Mouse (Mus musculus) MEL (cell line): ENCODE data around the gene Sez6l2. TPM values are rescaled to one million over a fixed set of nuclear protein-coding genes. Genes with fewer than 3 reads are reported as not detected.

Experiments
- DNase-seq: peaks from one replicate; pipeline ENCODE4 v3.0.0; 2011; ENCODE audit warnings: low read depth, low spot score
- H3K27ac ChIP-seq: 2 replicates; pipeline ENCODE4 v1.5.1; 2012; ENCODE audit warnings: low read depth, mild to moderate bottlenecking, control low read depth, low read length, moderate library complexity; ENCODE audit not compliant: control insufficient read depth
- H3K27me3 ChIP-seq, 2 experiments: fragments of 150-350 bp in 1 of 2; sonication (generic) in 1 of 2; 2 replicates each; pipeline ENCODE4 v1.6.1; 2012; ENCODE audit warnings: low read length in 2 of 2, mild to moderate bottlenecking in 2 of 2, improper control_type of control experiment in 1 of 2, moderate library complexity in 1 of 2; ENCODE audit not compliant: insufficient read depth in 2 of 2, control insufficient read depth in 1 of 2
- H3K36me3 ChIP-seq, 2 experiments: 2 replicates each; pipeline ENCODE4 v1.6.1; 2012 to 2014; ENCODE audit warnings: low read length in 2 of 2, improper control_type of control experiment in 1 of 2, inconsistent platforms in 1 of 2, mild to moderate bottlenecking in 1 of 2; ENCODE audit not compliant: insufficient read depth in 2 of 2, control insufficient read depth in 1 of 2
- H3K4me1 ChIP-seq, 2 experiments: fragments of 150-350 bp in 1 of 2; sonication (generic) in 1 of 2; 2 replicates each; pipeline ENCODE4 v1.6.1; 2012; ENCODE audit warnings: low read length in 2 of 2, improper control_type of control experiment in 1 of 2, mild to moderate bottlenecking in 1 of 2; ENCODE audit not compliant: insufficient read depth in 2 of 2, control insufficient read depth in 1 of 2
- H3K4me3 ChIP-seq, 2 experiments: fragments of 150-350 bp in 1 of 2; sonication (generic) in 1 of 2; 2 replicates each; pipeline ENCODE4 v1.5.1; 2012; ENCODE audit warnings: low read depth in 2 of 2, low read length in 2 of 2, mild to moderate bottlenecking in 2 of 2, moderate library complexity in 2 of 2, control low read depth in 1 of 2, improper control_type of control experiment in 1 of 2; ENCODE audit not compliant: control insufficient read depth in 1 of 2, insufficient read depth in 1 of 2
- H3K79me2 ChIP-seq: 2 replicates; pipeline ENCODE4 v1.6.1; 2012; ENCODE audit warnings: mild to moderate bottlenecking, low read length, moderate library complexity; ENCODE audit not compliant: control insufficient read depth, poor library complexity, insufficient read depth
- H3K9ac ChIP-seq: 2 replicates; pipeline ENCODE4 v1.6.1; 2012; ENCODE audit warnings: low read depth, mild to moderate bottlenecking, control low read depth, low read length, moderate library complexity; ENCODE audit not compliant: control insufficient read depth, poor library complexity, severe bottlenecking
- H3K9me3 ChIP-seq: fragments of 150-350 bp; sonication (generic); replicated peaks from 2 replicates; pipeline ENCODE4 v1.6.1; 2012; ENCODE audit warnings: mild to moderate bottlenecking, low read length, improper control_type of control experiment, moderate library complexity; ENCODE audit not compliant: insufficient read depth
- BHLHE40 ChIP-seq: IDR thresholded peaks from 2 replicates; pipeline ENCODE4 v1.6.1; 2012; ENCODE audit warnings: low read depth, mild to moderate bottlenecking, inconsistent platforms, low read length, improper control_type of control experiment, borderline replicate concordance
- CHD1 ChIP-seq: IDR thresholded peaks from 2 replicates; pipeline ENCODE4 v1.6.1; 2012; ENCODE audit warnings: low read depth, mild to moderate bottlenecking, inconsistent platforms, low read length, improper control_type of control experiment
- CTCF ChIP-seq, 3 experiments: IDR thresholded peaks in 2 of 3; conservative IDR thresholded peaks in 1 of 3; 2 replicates each; pipeline ENCODE4 v1.5.1; 2011 to 2012; ENCODE audit warnings: low read length in 3 of 3, low read depth in 2 of 3, mild to moderate bottlenecking in 2 of 3, improper control_type of control experiment in 1 of 3, inconsistent platforms in 1 of 3, mixed read lengths in 1 of 3, moderate library complexity in 1 of 3; ENCODE audit not compliant: control insufficient read depth in 1 of 3, insufficient read depth in 1 of 3, poor library complexity in 1 of 3, severe bottlenecking in 1 of 3
- ELF1 ChIP-seq: IDR thresholded peaks from 2 replicates; pipeline ENCODE4 v1.6.1; 2014; ENCODE audit warnings: low read depth, mild to moderate bottlenecking, inconsistent platforms, low read length, improper control_type of control experiment, moderate library complexity
- GABPA ChIP-seq: IDR thresholded peaks from 2 replicates; pipeline ENCODE4 v1.6.1; 2012; ENCODE audit warnings: low read depth, mild to moderate bottlenecking, inconsistent platforms, low read length, improper control_type of control experiment, moderate library complexity
- KAT2A ChIP-seq: conservative IDR thresholded peaks from 2 replicates; pipeline ENCODE4 v1.6.1; 2012; ENCODE audit warnings: low read depth, low read length, improper control_type of control experiment, inconsistent platforms
- MAZ ChIP-seq: IDR thresholded peaks from 2 replicates; pipeline ENCODE4 v1.6.1; 2012; ENCODE audit warnings: low read depth, mild to moderate bottlenecking, inconsistent platforms, low read length, improper control_type of control experiment
- NELFE ChIP-seq: IDR thresholded peaks from 2 replicates; pipeline ENCODE4 v1.6.1; 2011; ENCODE audit warnings: low read depth, low read length, improper control_type of control experiment
- NRF1 ChIP-seq: IDR thresholded peaks from 2 replicates; pipeline ENCODE4 v1.6.1; 2014; ENCODE audit warnings: low read depth, mild to moderate bottlenecking, inconsistent platforms, low read length, improper control_type of control experiment, moderate library complexity; ENCODE audit not compliant: poor library complexity, insufficient read depth, severe bottlenecking
- POLR2A ChIP-seq, 2 experiments: IDR thresholded peaks; 2 replicates each; pipeline ENCODE4 v1.6.1; 2011 to 2012; ENCODE audit warnings: low read length in 2 of 2, mild to moderate bottlenecking in 2 of 2, control low read depth in 1 of 2, improper control_type of control experiment in 1 of 2, low read depth in 1 of 2, moderate library complexity in 1 of 2; ENCODE audit not compliant: control insufficient read depth in 1 of 2, insufficient read depth in 1 of 2, poor library complexity in 1 of 2
- POLR2AphosphoS5 ChIP-seq: IDR thresholded peaks from 2 replicates; pipeline ENCODE4 v1.6.1; 2012; ENCODE audit warnings: low read depth, borderline replicate concordance, mild to moderate bottlenecking, inconsistent platforms, low read length, moderate library complexity, mixed read lengths
- RAD21 ChIP-seq: IDR thresholded peaks from 2 replicates; pipeline ENCODE4 v1.6.1; 2011; ENCODE audit warnings: mild to moderate bottlenecking, low read depth, low read length, improper control_type of control experiment
- RCOR1 ChIP-seq: IDR thresholded peaks from 2 replicates; pipeline ENCODE4 v1.6.1; 2012; ENCODE audit warnings: low read depth, mild to moderate bottlenecking, inconsistent platforms, low read length, improper control_type of control experiment
- SIN3A ChIP-seq: IDR thresholded peaks from 2 replicates; pipeline ENCODE4 v1.6.1; 2012; ENCODE audit warnings: low read length, improper control_type of control experiment, inconsistent platforms
- SMC3 ChIP-seq: IDR thresholded peaks from 2 replicates; pipeline ENCODE4 v1.6.1; 2011; ENCODE audit warnings: low read depth, low read length, improper control_type of control experiment
- TAL1 ChIP-seq: IDR thresholded peaks from 2 replicates; pipeline ENCODE4 v1.6.1; 2012; ENCODE audit warnings: mild to moderate bottlenecking, inconsistent platforms, low read length, moderate library complexity, mixed read lengths
- TBP ChIP-seq: IDR thresholded peaks from 2 replicates; pipeline ENCODE4 v1.8.0; 2011; ENCODE audit warnings: low read depth, low read length, improper control_type of control experiment
- USF2 ChIP-seq, 2 experiments: IDR thresholded peaks; 2 replicates each; pipeline ENCODE4 v1.6.1; 2011 to 2012; ENCODE audit warnings: improper control_type of control experiment in 2 of 2, low read length in 2 of 2, borderline replicate concordance in 1 of 2, inconsistent platforms in 1 of 2, low read depth in 1 of 2, mild to moderate bottlenecking in 1 of 2; ENCODE audit not compliant: insufficient read depth in 1 of 2
- ZC3H11A ChIP-seq: IDR thresholded peaks from 2 replicates; pipeline ENCODE4 v1.6.1; 2012; ENCODE audit warnings: low read depth, mild to moderate bottlenecking, inconsistent platforms, low read length, improper control_type of control experiment
- ZKSCAN1 ChIP-seq: IDR thresholded peaks from 2 replicates; pipeline ENCODE4 v1.6.1; 2012; ENCODE audit warnings: low read depth, mild to moderate bottlenecking, inconsistent platforms, low read length, improper control_type of control experiment, moderate library complexity
- ZNF384 ChIP-seq: IDR thresholded peaks from 2 replicates; pipeline ENCODE4 v1.6.1; 2012; ENCODE audit warnings: low read depth, mild to moderate bottlenecking, inconsistent platforms, low read length, improper control_type of control experiment
- polyA plus RNA-seq, 2 experiments: library from polyadenylated mRNA; stranded (reverse) in 1 of 2; unstranded in 1 of 2; fragments of >175 nt in 1 of 2; fragments of >200 nt in 1 of 2; gene quantifications; 2 replicates each; pipeline versions ENCODE4 v1.2.1 to v1.2.4; 2012; ENCODE audit warnings: low replicate concordance in 2 of 2, low read depth in 1 of 2; ENCODE audit not compliant: insufficient read length in 2 of 2, insufficient read depth in 1 of 2, missing spikeins in 1 of 2
- total RNA-seq: library from RNA; depleted of rRNA; stranded (reverse); fragments of 300-350 nt; gene quantifications from 2 replicates; pipeline ENCODE4 v1.2.3, GENCODE M21; 2012

Gene Sez6l2
- total and polyA plus RNA-seq, 3 experiments = 2.0 to 6.1 TPM; not detected in 1

DNA sequence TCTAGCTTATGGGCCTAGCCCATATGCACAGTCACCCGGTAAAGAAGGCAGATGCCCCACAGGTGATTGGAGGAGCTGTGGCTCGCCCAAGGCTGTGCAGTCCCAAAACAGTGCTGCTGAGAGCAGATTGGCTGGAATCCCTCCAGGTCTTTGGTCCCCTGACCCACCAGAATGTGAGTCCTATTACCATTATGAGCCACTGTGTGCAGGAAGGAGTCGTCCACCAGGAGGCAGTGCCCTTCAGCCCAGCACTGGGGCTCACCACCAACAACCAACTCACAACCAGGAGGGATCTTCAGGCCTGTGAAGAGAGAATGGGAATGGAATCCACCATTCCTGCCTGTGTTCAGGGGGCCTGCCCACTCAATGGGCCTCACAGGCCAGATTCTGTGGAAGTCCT, 3.8 kb upstream of the Sez6l2 start:
- peak; percentile 51 for DNase-seq
- Histone ChIP-seq H3K27ac (no peak overlapping the region), H3K27me3 (no peaks in the 10 kb centered on the region), H3K9ac (no peak overlapping the region), H3K36me3 (peaks cover 0 to 1% of the 10 kb centered on the region in 2 experiments; a peak in 2 of 4 replicates), H3K4me3 (no peak overlapping the region), H3K79me2 (no peaks in the 10 kb centered on the region), H3K9me3 (no peaks in the 10 kb centered on the region), H3K4me1 (peaks cover 0 to 9% of the 10 kb centered on the region in 2 experiments; a peak in 2 of 4 replicates)
- TF ChIP-seq CTCF (IDR thresholded peaks at IDR 0.05 in 2 of 3, conservative IDR thresholded peaks at IDR 0.05 in 1 of 3; ENCODE audit: control insufficient read depth in 1 of 3, insufficient read depth in 1 of 3, low read depth in 2 of 3, low read length in 3 of 3, poor library complexity in 1 of 3, severe bottlenecking in 1 of 3) (peak; percentile 59 to 75 (median 74)), GABPA (no peak), ZC3H11A (peak; percentile 30; the same call in 1 of the 2 replicates), POLR2AphosphoS5 (0 out of 2 replicates have a peak, but pooled peaks have one; percentile 24), BHLHE40 (no peak), TAL1 (no peak), NRF1 (no peak), NELFE (no peak), ZKSCAN1 (no peak), KAT2A (no peak), SIN3A (no peak), POLR2A (IDR thresholded peaks at IDR 0.05; ENCODE audit: control insufficient read depth in 1 of 2, insufficient read depth in 1 of 2, low read depth in 1 of 2, low read length in 2 of 2, poor library complexity in 1 of 2) (no peak), MAZ (no peak), CHD1 (no peak), RAD21 (peak; percentile 54), SMC3 (peak; percentile 83), TBP (no peak), USF2 (IDR thresholded peaks at IDR 0.05; ENCODE audit: borderline replicate concordance in 1 of 2, insufficient read depth in 1 of 2, low read depth in 1 of 2, low read length in 2 of 2) (no peak)

DNA sequence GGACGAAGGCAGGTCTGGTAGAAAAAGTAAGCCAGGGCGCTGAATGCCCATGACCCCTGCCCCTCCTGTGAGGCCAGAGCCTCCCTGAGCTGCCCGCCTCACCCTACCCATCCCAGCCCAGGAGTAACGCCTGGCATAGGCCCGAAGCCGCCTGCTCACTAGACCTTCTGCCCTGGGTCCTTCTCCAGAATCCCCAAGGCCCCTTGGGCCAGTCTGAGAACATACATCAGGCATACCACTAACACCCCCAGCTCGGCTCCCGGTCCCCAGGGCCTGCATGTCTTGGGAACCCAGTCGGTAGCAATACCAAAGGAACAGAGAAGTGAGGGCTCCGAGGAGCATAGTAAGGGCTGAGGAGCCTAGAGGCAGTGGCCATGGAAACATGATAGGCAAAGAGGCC, 1.7 kb upstream of the Sez6l2 start:
- no peak for DNase-seq
- Histone ChIP-seq H3K9me3 (no peaks in the 10 kb centered on the region), H3K27ac (no peak overlapping the region), H3K4me1 (peaks cover 0 to 9% of the 10 kb centered on the region in 2 experiments; a peak in 2 of 4 replicates), H3K79me2 (no peaks in the 10 kb centered on the region), H3K4me3 (no peak overlapping the region), H3K9ac (no peak overlapping the region), H3K27me3 (no peaks in the 10 kb centered on the region), H3K36me3 (no peaks in the 10 kb centered on the region; a peak in 1 of 4 replicates)
- no peak for TF ChIP-seq ZNF384
- no peak for TF ChIP-seq POLR2A (IDR thresholded peaks at IDR 0.05; ENCODE audit: control insufficient read depth in 1 of 2, insufficient read depth in 1 of 2, low read depth in 1 of 2, low read length in 2 of 2, poor library complexity in 1 of 2)
- no peak for TF ChIP-seq POLR2AphosphoS5
- TF ChIP-seq ELF1 = no peak
- no peak for TF ChIP-seq SIN3A
- TF ChIP-seq RCOR1 = no peak
